Mouse (Mus musculus) myocyte (in vitro differentiated cells): ENCODE results near the gene Rccd1. TPM values are rescaled to one million over a fixed set of nuclear protein-coding genes. Genes with fewer than 3 reads are reported as not detected.

Experiments
- H3K27me3 ChIP-seq: one replicate; pipeline ENCODE4 v1.6.1; 2011; ENCODE audit not compliant: control insufficient read depth, insufficient read depth, insufficient read length
- H3K36me3 ChIP-seq: one replicate; pipeline ENCODE4 v1.6.1; 2011; ENCODE audit not compliant: control insufficient read depth, insufficient read depth
- H3K4me2 ChIP-seq: one replicate; pipeline ENCODE4 v1.6.1; 2011; ENCODE audit warnings: low read depth, control low read depth
- H3K4me3 ChIP-seq: one replicate; pipeline ENCODE4 v1.5.1; 2011; ENCODE audit warnings: mild to moderate bottlenecking, control low read depth, moderate library complexity
- H3K79me2 ChIP-seq: one replicate; pipeline ENCODE4 v1.6.1; 2011; ENCODE audit not compliant: control insufficient read depth, insufficient read depth
- H3ac ChIP-seq: one replicate; pipeline ENCODE4 v1.6.1; 2011; ENCODE audit not compliant: control insufficient read depth, insufficient read length
- CEBPB ChIP-seq: IDR thresholded peaks from 2 replicates; pipeline ENCODE4 v1.6.1; 2011; ENCODE audit warnings: mild to moderate bottlenecking, moderate library complexity; ENCODE audit not compliant: poor library complexity, insufficient read depth, severe bottlenecking
- E2F4 ChIP-seq: IDR thresholded peaks from one replicate; pipeline ENCODE4 v1.6.1; 2011; ENCODE audit warnings: mild to moderate bottlenecking, control low read depth, moderate library complexity; ENCODE audit not compliant: insufficient read depth
- MAX ChIP-seq: IDR thresholded peaks from one replicate; pipeline ENCODE4 v1.6.1; 2011; ENCODE audit warnings: low read depth, mild to moderate bottlenecking, control low read depth
- MYOD1 ChIP-seq, 3 experiments: IDR thresholded peaks; one replicate each; pipeline ENCODE4 v1.6.1; 2011; ENCODE audit warnings: control low read depth in 2 of 3, low read depth in 2 of 3, mild to moderate bottlenecking in 2 of 3, moderate library complexity in 1 of 3; ENCODE audit not compliant: insufficient read length in 2 of 3, control insufficient read depth in 1 of 3
- MYOG ChIP-seq, 3 experiments: IDR thresholded peaks; one replicate each; pipeline ENCODE4 v1.6.1; 2011; ENCODE audit warnings: control low read depth in 2 of 3, low read depth in 2 of 3, mild to moderate bottlenecking in 2 of 3; ENCODE audit not compliant: insufficient read length in 2 of 3, control insufficient read depth in 1 of 3, insufficient read depth in 1 of 3
- POLR2A ChIP-seq: IDR thresholded peaks from one replicate; pipeline ENCODE4 v1.6.1; 2011; ENCODE audit warnings: low read depth, mild to moderate bottlenecking, control low read depth, moderate library complexity; ENCODE audit not compliant: insufficient read length
- POLR2AphosphoS2 ChIP-seq: IDR thresholded peaks from one replicate; pipeline ENCODE4 v1.6.1; 2011; ENCODE audit warnings: low read depth, control low read depth; ENCODE audit not compliant: insufficient read length
- REST ChIP-seq: IDR thresholded peaks from one replicate; pipeline ENCODE4 v1.6.1; 2011; ENCODE audit warnings: mild to moderate bottlenecking, control low read depth, moderate library complexity; ENCODE audit not compliant: insufficient read depth, insufficient read length
- SRF ChIP-seq: IDR thresholded peaks from one replicate; pipeline ENCODE4 v1.6.1; 2011; ENCODE audit warnings: low read depth; ENCODE audit not compliant: control insufficient read depth, insufficient read length
- TCF12 ChIP-seq: IDR thresholded peaks from one replicate; pipeline ENCODE4 v1.6.1; 2011; ENCODE audit warnings: mild to moderate bottlenecking, control low read depth; ENCODE audit not compliant: poor library complexity, insufficient read depth, severe bottlenecking
- TCF3 ChIP-seq: IDR thresholded peaks from one replicate; pipeline ENCODE4 v1.6.1; 2011; ENCODE audit warnings: low read depth, control low read depth; ENCODE audit not compliant: insufficient read length
- USF1 ChIP-seq: IDR thresholded peaks from one replicate; pipeline ENCODE4 v1.6.1; 2011; ENCODE audit warnings: low read depth, mild to moderate bottlenecking, control low read depth, moderate library complexity
- polyA plus RNA-seq: library from polyadenylated mRNA; unstranded; fragments of >200 nt; fragmentation: generic; extraction: Trizol; gene quantifications from one replicate; pipeline ENCODE4 v1.2.1, GENCODE M21; 2012; ENCODE audit warnings: missing spikeins

Rccd1 gene
- polyA plus RNA-seq, 1 experiment = 8.4 TPM

GRCm38 (mm10) chr7:80358039-80358438, 33.8 kb upstream of the Rccd1 start:
- H3K4me2 ChIP-seq = no peak overlapping the region
- TF ChIP-seq TCF12 = no peak
- TF ChIP-seq POLR2AphosphoS2 = no peak
- TF ChIP-seq MYOD1 (IDR thresholded peaks at IDR 0.05; ENCODE audit: control insufficient read depth in 1 of 3, insufficient read length in 2 of 3, low read depth in 2 of 3) = no peak
- no peak for TF ChIP-seq USF1
- no peak for TF ChIP-seq MYOG (IDR thresholded peaks at IDR 0.05; ENCODE audit: control insufficient read depth in 1 of 3, insufficient read depth in 1 of 3, insufficient read length in 2 of 3, low read depth in 2 of 3)
- no peak for TF ChIP-seq REST
- no peak for TF ChIP-seq POLR2A
- no peak for TF ChIP-seq TCF3
- no peak for TF ChIP-seq CEBPB
- no peak for TF ChIP-seq MAX
- TF ChIP-seq E2F4 = no peak
- TF ChIP-seq SRF = no peak

DNA sequence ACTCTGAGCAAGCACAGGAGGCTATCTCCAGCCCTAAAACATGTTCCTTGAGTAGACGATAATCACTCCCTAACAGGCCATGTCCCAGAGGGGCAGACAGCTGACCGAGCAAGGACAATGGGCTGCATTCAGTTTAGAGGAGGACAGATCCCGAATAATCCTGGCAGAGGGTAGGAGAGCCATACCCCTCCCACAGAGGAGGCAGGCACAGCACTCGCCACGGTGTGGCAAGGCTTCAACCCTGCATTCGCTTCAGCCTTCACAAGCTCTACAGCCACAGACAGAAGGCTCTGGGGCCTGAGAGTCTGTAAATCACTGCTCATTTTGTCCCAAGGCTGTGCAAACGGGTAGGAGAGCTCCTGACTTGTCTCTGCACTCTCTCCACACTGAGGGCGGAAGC, 32.9 kb upstream of the Rccd1 start:
- no peak for TF ChIP-seq E2F4
- no peak for TF ChIP-seq MYOD1 (IDR thresholded peaks at IDR 0.05; ENCODE audit: control insufficient read depth in 1 of 3, insufficient read length in 2 of 3, low read depth in 2 of 3)
- no peak for TF ChIP-seq MAX

More at GRCm38 (mm10) chr7:80358039-80358438, 33.8 kb upstream of the Rccd1 start:
- Histone ChIP-seq H3K36me3 (peaks cover 6% of the 10 kb centered on the region), H3K4me3 (no peak overlapping the region), H3ac (no peak overlapping the region), H3K79me2 (no peaks in the 10 kb centered on the region), H3K27me3 (no peaks in the 10 kb centered on the region)

DNA sequence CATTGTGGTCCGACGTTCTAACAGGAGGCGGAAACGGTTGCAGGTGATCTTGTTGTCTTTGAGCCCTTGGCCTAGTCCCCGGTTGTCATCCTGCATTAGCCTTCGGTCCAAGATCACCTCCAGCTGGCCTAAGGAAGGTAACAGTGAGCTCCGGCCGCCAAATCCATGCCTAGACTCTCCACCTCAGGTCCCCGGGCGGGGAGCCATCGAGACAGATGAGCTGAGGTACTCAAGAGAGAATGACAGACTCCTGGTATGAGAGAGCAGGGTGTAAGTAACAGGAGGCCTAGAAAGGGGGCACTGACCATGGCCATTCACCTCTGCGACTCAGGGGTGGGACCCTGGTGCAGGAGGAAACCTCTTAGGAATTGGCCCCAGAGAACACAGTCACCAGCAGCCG, 32.1 kb upstream of the Rccd1 start:
- Histone ChIP-seq H3ac (no peak overlapping the region), H3K27me3 (no peaks in the 10 kb centered on the region), H3K36me3 (no peaks in the 10 kb centered on the region), H3K4me3 (no peak overlapping the region), H3K4me2 (no peak overlapping the region), H3K79me2 (no peaks in the 10 kb centered on the region)
- no peak for TF ChIP-seq POLR2AphosphoS2
- TF ChIP-seq MYOD1 (IDR thresholded peaks at IDR 0.05; ENCODE audit: control insufficient read depth in 1 of 3, insufficient read length in 2 of 3, low read depth in 2 of 3) = no peak
- TF ChIP-seq TCF3 = no peak
- no peak for TF ChIP-seq MYOG (IDR thresholded peaks at IDR 0.05; ENCODE audit: control insufficient read depth in 1 of 3, insufficient read depth in 1 of 3, insufficient read length in 2 of 3, low read depth in 2 of 3)
- no peak for TF ChIP-seq TCF12
- no peak for TF ChIP-seq SRF
- no peak for TF ChIP-seq REST
- TF ChIP-seq CEBPB = no peak
- TF ChIP-seq E2F4 = no peak

More for the DNA sequence above, 32.9 kb upstream of the Rccd1 start:
- Histone ChIP-seq H3ac (no peak overlapping the region), H3K27me3 (no peaks in the 10 kb centered on the region), H3K4me3 (no peak overlapping the region), H3K36me3 (peaks cover 6% of the 10 kb centered on the region), H3K4me2 (no peak overlapping the region), H3K79me2 (no peaks in the 10 kb centered on the region)

GRCm38 (mm10) chr7:80352920-80353319, 28.7 kb upstream of the Rccd1 start:
- Histone ChIP-seq H3ac (no peak overlapping the region), H3K4me2 (no peak overlapping the region), H3K36me3 (peaks cover 3% of the 10 kb centered on the region), H3K27me3 (no peaks in the 10 kb centered on the region), H3K79me2 (no peaks in the 10 kb centered on the region), H3K4me3 (no peak overlapping the region)
- TF ChIP-seq MAX = no peak
- TF ChIP-seq MYOG (IDR thresholded peaks at IDR 0.05; ENCODE audit: control insufficient read depth in 1 of 3, insufficient read depth in 1 of 3, insufficient read length in 2 of 3, low read depth in 2 of 3) = no peak
- TF ChIP-seq TCF12 = no peak
- no peak for TF ChIP-seq POLR2AphosphoS2
- TF ChIP-seq USF1 = no peak
- TF ChIP-seq POLR2A = no peak
- no peak for TF ChIP-seq SRF
- TF ChIP-seq CEBPB = no peak
- TF ChIP-seq E2F4 = no peak
- no peak for TF ChIP-seq TCF3
- no peak for TF ChIP-seq MYOD1 (IDR thresholded peaks at IDR 0.05; ENCODE audit: control insufficient read depth in 1 of 3, insufficient read length in 2 of 3, low read depth in 2 of 3)

DNA sequence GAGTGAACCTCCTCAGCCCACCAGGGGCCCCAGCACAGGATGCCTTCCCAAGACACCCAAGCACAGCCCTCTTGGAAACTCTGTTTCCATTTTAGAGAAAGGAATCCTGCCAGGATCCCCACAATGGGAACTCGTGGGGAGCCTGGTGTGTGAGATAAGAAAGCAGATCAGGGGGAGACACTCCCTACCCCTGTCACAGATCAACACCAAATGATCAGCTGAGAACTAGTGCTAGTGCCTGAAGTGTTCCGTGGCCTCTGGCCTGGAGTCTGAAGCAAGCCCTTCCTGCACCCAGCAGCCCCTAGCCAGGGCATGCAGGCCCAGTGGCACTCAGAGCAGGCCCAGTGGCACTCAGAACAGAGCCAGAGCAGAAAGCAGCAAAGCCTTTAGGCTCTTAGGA, 26.6 kb upstream of the Rccd1 start:
- TF ChIP-seq POLR2A = no peak
- Histone ChIP-seq H3K79me2 (no peaks in the 10 kb centered on the region), H3K4me2 (no peak overlapping the region), H3K36me3 (peaks cover 3% of the 10 kb centered on the region), H3ac (no peak overlapping the region), H3K27me3 (no peaks in the 10 kb centered on the region), H3K4me3 (no peak overlapping the region)
